Mouse (Mus musculus) midbrain, postnatal 0 days (tissue): ENCODE data around the gene Nr2f6. TPM values are rescaled to one million over a fixed set of nuclear protein-coding genes. Genes with fewer than 3 reads are reported as not detected.

Source experiments
- ATAC-seq: fragments of 200-750 bp; cut with Nextera tagmentation; 2 replicates; pipeline ENCODE4 v1.8.0; 2017; ENCODE audit warnings: moderate number of reproducible peaks, mild to moderate bottlenecking, moderate TSS enrichment, moderate library complexity; ENCODE audit not compliant: low FRiP score
- DNase-seq: peaks from one replicate; pipeline ENCODE4 v3.0.0-alpha.2; 2015; ENCODE audit warnings: low spot score
- H3K27ac ChIP-seq: fragments of 300-500 bp; sonication (generic); 2 replicates; pipeline ENCODE4 v1.5.1; 2014; ENCODE audit warnings: low read depth, mild to moderate bottlenecking, low read length, mixed read lengths
- H3K27me3 ChIP-seq: fragments of 300-500 bp; sonication (generic); 2 replicates; pipeline ENCODE4 v1.6.1; 2014; ENCODE audit warnings: low read length, control low read depth, mixed read lengths; ENCODE audit not compliant: insufficient read depth
- H3K36me3 ChIP-seq: fragments of 300-500 bp; sonication (generic); 2 replicates; pipeline ENCODE4 v1.6.1; 2014; ENCODE audit warnings: low read length, control low read depth, mixed read lengths; ENCODE audit not compliant: insufficient read depth
- H3K4me1 ChIP-seq: fragments of 300-500 bp; sonication (generic); 2 replicates; pipeline ENCODE4 v1.6.1; 2014; ENCODE audit warnings: mild to moderate bottlenecking, control low read depth, antibody characterized with exemption, low read length, mixed read lengths; ENCODE audit not compliant: insufficient read depth
- H3K4me2 ChIP-seq: fragments of 300-500 bp; sonication (generic); 2 replicates; pipeline ENCODE4 v1.6.1; 2014; ENCODE audit warnings: low read depth, mild to moderate bottlenecking, low read length, mixed read lengths; ENCODE audit not compliant: poor library complexity, severe bottlenecking
- H3K4me3 ChIP-seq: fragments of 300-500 bp; sonication (generic); 2 replicates; pipeline ENCODE4 v1.5.1; 2014; ENCODE audit warnings: low read depth, mild to moderate bottlenecking, low read length, moderate library complexity
- H3K9ac ChIP-seq: fragments of 300-500 bp; sonication (generic); replicated peaks from 2 replicates; pipeline ENCODE4 v1.6.1; 2014; ENCODE audit warnings: mild to moderate bottlenecking, low read length, moderate library complexity, mixed read lengths; ENCODE audit not compliant: poor library complexity, severe bottlenecking
- H3K9me3 ChIP-seq: fragments of 300-500 bp; sonication (generic); 2 replicates; pipeline ENCODE4 v1.6.1; 2016; ENCODE audit warnings: low read length, control low read depth
- CTCF ChIP-seq: IDR thresholded peaks from 2 replicates; pipeline ENCODE4 v1.5.1; 2016; ENCODE audit warnings: antibody characterized with exemption, mild to moderate bottlenecking
- WGBS: fragments of 180-500 bp; shearing (Covaris S2); extraction: QIAGEN DNeasy Blood & Tissue Kit; methylation state at CpG from one replicate; pipeline ENCODE4 v1.1.7; 2014; 5-methylcytosine and 5-hydroxymethylcytosine counted together
- polyA plus RNA-seq: library from polyadenylated mRNA; unstranded; fragments of >200 nt; fragmentation: Nextera tagmentation; extraction: Ambion mirVana; gene quantifications from 2 replicates; pipeline ENCODE4 v1.2.1, GENCODE M21; 2015
- total RNA-seq: library from RNA; depleted of rRNA; stranded (reverse); fragments of >200 nt; gene quantifications from 2 replicates; pipeline ENCODE4 v1.2.3, GENCODE M21; 2014

Nr2f6 gene
- total and polyA plus RNA-seq, 2 experiments from 2014 or later: 32.9 to 95.6 TPM

DNA sequence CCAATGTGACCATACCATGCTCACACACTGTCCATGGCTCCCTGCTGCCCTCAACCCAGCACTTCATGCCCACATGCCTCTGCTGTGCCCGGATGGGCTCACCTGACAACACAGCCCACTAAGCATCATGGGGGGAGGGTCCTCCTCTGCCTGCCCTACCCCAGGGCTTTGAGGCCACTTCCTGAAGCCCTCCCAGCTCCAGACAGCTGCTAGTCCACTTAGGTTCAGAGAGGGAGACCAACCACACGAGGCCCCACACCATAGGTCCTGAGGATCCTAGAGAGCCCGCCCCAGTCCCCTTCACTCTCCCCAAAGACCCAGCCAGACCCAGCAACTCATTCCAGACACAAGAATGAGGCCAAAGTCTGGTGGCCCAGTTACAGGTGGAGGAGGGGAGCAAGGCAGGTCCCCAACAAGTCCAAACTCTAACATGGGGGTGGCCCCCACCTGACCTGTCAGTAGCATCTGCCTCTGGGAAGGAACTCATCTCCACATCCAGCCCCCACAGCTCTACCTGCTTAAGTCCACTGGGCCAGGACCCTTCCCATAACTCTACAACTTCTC, 2.2 kb downstream of the Nr2f6 start:
- Histone ChIP-seq H3K4me2 (peak overlapping the region; percentile 100), H3K27ac (no peak overlapping the region), H3K4me3 (peak overlapping the region; percentile 60), H3K9me3 (no peaks in the 10 kb centered on the region), H3K27me3 (no peaks in the 10 kb centered on the region), H3K4me1 (peaks cover 25% of the 10 kb centered on the region; the same call in 1 of the 2 replicates), H3K36me3 (peaks cover 1% of the 10 kb centered on the region), H3K9ac (peak overlapping the region; percentile 88; the same call in 1 of the 2 replicates)
- ATAC-seq: no peak
- no peak for TF ChIP-seq CTCF
- 40% methylated on average over 3 of the region's 3 CpGs for WGBS
- no peak for DNase-seq

DNA sequence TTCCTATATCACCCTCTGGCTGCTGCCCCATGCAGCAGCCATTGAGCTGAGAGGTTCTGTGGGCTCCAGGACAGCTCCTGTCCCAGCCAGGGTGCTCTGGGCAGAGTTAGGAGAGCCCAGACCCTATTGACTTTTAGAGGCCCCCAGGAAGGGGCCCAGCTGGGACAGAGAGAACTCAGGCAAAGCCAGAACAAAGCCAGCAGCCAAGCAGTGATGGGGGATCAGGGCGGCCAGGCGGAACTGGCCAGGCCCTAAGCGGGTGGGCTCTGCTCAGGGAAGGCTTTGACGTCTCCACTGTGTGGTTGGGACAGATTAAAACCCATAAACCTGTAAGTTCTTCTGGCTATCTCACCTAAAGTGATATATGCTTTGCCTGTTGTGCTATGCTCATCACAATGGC, 2.8 kb downstream of the Nr2f6 start:
- no peak for ATAC-seq
- H3K4me1 ChIP-seq: peaks cover 25% of the 10 kb centered on the region; the same call in 1 of the 2 replicates
- peaks cover 6% of the 10 kb centered on the region for H3K36me3 ChIP-seq
- TF ChIP-seq CTCF: no peak
- no peak for DNase-seq
- no peaks in the 10 kb centered on the region for H3K27me3 ChIP-seq
- 41% methylated on average over 4 of the region's 4 CpGs for WGBS
- H3K4me3 ChIP-seq: no peak overlapping the region
- no peak overlapping the region for H3K27ac ChIP-seq
- H3K9me3 ChIP-seq: no peaks in the 10 kb centered on the region
- H3K4me2 ChIP-seq: peak overlapping the region; percentile 100; the same call in 1 of the 2 replicates
- no peak overlapping the region for H3K9ac ChIP-seq

DNA sequence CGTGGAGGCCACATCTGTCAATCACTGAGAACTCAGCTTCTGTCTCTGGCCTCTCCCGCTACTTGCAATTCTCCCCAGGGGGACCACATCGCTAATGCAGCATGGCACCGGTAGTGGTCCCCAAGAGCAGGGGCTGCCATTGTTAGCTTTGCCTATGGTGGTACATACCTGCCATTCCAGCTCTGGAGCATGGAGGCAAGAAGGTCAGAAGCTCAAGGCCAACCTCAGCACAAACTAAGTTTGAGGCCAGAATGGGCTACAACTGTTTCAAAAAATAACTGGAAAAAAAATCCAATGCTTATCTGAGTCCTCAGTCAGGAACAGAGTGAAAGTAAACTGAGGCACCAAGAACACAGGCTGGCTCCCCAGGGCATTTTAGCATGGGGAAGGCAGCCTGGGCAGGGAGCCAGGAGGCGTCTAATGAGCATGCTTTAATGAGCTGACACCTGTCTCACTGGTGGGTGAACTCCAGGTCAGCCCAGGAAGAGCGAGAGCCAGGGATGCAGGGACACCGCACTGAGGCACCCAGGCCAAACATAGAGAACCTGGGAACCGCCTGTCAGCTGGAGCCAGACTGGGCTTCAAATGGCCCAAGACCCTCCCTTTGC, 5.2 kb downstream of the Nr2f6 start:
- no peaks in the 10 kb centered on the region for H3K9me3 ChIP-seq
- peaks cover 14% of the 10 kb centered on the region for H3K36me3 ChIP-seq
- no peak for TF ChIP-seq CTCF
- WGBS: 41% methylated on average over 8 of the region's 8 CpGs
- H3K4me3 ChIP-seq: peak overlapping the region; percentile 36; the same call in 1 of the 2 replicates
- peak overlapping the region; percentile 68; the same call in 1 of the 2 replicates for H3K9ac ChIP-seq
- peaks cover 20% of the 10 kb centered on the region; the same call in 1 of the 2 replicates for H3K4me1 ChIP-seq
- ATAC-seq (no peak), DNase-seq (no peak)
- H3K27ac ChIP-seq: 0 out of 2 replicates have a peak overlapping the region, but pooled peaks have one; percentile 69
- no peaks in the 10 kb centered on the region for H3K27me3 ChIP-seq
- H3K4me2 ChIP-seq: peak overlapping the region; percentile 62

DNA sequence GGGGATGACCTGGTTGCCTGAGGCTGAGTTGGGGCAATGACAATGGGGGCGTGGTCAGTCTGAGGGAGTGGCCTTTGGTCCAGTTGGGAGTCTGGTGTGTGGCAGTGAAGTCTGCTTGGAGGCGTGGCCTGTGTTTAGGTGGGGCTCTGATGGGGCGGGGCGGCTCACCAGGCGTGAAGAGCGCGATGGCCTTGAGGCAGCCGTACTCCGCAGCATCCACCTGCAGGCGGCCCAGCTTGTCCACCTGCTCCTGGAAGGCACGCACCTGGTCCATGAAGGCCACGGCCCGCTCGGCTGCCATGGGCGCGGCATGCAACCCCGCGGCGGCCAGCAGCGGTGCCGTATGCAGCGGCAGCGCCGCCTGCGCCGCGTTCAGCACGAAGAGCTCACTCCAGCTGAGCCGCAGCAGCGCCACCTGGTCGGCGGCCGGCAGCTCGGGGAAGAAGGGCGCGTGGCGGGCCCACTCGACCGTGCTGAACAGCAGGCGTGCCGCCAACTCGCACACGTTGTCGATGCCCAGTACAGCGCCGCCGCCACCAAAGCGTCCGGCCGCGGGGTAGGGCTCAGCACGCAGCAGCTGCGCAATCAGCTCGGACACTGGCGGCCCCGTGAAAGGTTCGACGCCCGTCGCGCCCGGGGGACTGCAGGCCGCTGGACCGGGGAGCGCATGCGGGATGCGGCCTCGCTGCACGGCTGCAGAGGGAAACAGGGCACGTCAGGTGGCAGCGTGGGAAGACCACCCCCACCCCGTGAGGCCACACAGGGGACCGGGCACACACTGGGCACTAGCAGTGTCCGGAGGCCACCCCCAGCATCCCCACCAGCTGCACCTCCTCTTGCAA, 6.0 kb downstream of the Nr2f6 start:
- H3K4me2 ChIP-seq: peak overlapping the region; percentile 62
- WGBS: 11% methylated on average over 71 of the region's 74 CpGs
- peak overlapping the region; percentile 69 for H3K27ac ChIP-seq
- peaks cover 20% of the 10 kb centered on the region; the same call in 1 of the 2 replicates for H3K4me1 ChIP-seq
- peak overlapping the region; percentile 36 for H3K4me3 ChIP-seq
- H3K27me3 ChIP-seq: no peaks in the 10 kb centered on the region
- peak overlapping the region; percentile 68 for H3K9ac ChIP-seq
- TF ChIP-seq CTCF: peak; percentile 55
- no peaks in the 10 kb centered on the region for H3K9me3 ChIP-seq
- peaks cover 14% of the 10 kb centered on the region for H3K36me3 ChIP-seq
- no peak for ATAC-seq
- peak; percentile 62 for DNase-seq

DNA sequence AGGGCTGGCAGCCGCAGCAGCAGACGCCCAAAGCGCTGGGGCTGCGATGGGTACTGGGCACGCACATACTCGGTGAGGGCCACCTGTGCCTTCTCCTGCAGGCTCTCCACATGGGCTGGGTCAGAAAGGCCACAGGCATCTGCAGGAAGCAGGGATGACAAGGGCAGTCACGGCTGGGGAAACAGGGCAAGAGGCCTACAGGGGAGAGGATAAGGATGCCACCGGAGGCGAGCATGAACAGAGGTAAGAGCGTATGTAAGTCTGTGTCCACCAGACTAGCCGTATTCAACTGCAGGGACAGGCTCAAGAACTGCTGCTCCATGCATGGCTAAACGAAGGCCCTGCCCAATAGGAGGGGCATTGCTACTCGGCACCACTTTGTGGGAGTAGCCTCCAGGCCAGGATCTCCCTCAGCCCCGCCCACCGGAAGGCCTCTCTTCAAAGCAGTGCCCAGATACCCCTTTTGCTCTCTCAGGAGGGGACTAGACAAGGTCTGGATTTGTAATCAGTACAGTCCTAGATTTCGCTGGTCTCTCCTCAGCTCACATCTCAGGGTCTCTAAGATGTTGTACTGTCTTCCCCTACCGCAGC, 7.0 kb downstream of the Nr2f6 start:
- no peak overlapping the region for H3K4me2 ChIP-seq
- ATAC-seq (no peak), DNase-seq (no peak)
- peaks cover 16% of the 10 kb centered on the region for H3K36me3 ChIP-seq
- H3K27me3 ChIP-seq: no peaks in the 10 kb centered on the region
- H3K9ac ChIP-seq: no peak overlapping the region
- 78% methylated on average over 17 of the region's 17 CpGs for WGBS
- peaks cover 9% of the 10 kb centered on the region; the same call in 1 of the 2 replicates for H3K4me1 ChIP-seq
- no peaks in the 10 kb centered on the region for H3K9me3 ChIP-seq
- H3K4me3 ChIP-seq: no peak overlapping the region
- TF ChIP-seq CTCF: no peak
- no peak overlapping the region; the same call in 1 of the 2 replicates for H3K27ac ChIP-seq
